8 mouse cellular contexts compared by ENCODE assay signal in the genomic region with DNA sequence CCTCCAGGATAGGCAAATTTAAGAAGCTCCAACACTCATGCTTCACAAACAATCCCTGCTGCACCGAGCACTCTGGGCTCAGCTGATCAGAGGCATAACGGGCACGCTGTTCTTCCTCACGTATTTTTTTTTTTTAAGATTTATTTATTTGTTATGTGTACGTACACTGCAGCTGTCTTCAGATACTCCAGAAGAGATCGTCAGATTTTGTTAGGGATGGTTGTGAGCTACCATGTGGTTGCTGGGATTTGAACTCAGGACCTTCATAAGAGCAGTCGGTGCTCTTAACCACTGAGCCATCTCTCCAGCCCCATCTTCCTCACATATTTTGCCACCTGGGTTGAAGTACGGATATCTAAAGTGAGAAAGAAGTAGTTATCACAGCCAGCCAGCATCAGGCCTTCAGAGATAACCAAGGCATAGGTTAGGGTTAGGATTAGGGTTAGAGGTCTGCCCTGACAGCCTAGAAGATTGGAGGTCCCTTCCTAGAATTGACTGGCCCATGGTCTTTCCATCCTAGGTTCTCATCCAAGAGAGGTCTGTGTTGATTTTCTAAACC. TPM values are rescaled to one million over a fixed set of nuclear protein-coding genes. Genes with fewer than 3 reads are reported as not detected.
DNase-seq lines count a peak whose midpoint lies in the region; ATAC-seq lines count a peak whose summit lies in the region.

Gene Rab26, minus strand, starts transcription at position 51 of the 559 bp plus-strand sequence.

- peak within 1 kb of the TSS; percentile 24 for H3K4me3 ChIP-seq in forebrain, embryonic 11.5 days (ENCODE audit: low read depth, low read length)
- H3K4me3 ChIP-seq in midbrain, embryonic 16.5 days (ENCODE audit: low read depth, low read length): peak within 1 kb of the TSS; percentile 41

- H3K4me2 ChIP-seq in forebrain, embryonic 11.5 days (ENCODE audit: low read depth, low read length, severe bottlenecking): peak within 1 kb of the TSS; percentile 60
- H3K4me2 ChIP-seq in midbrain, embryonic 16.5 days (ENCODE audit: low read length): peak within 1 kb of the TSS; percentile 84

- no peak for ATAC-seq in forebrain, embryonic 11.5 days (replicated peaks; ENCODE audit: low FRiP score)
- ATAC-seq in midbrain, embryonic 16.5 days: no peak

- H3K4me1 ChIP-seq in forebrain, embryonic 11.5 days (replicated peaks; ENCODE audit: control insufficient read depth, insufficient read depth, low read length): peaks cover 22% of the 10 kb centered on the region
- H3K4me1 ChIP-seq in midbrain, embryonic 16.5 days (ENCODE audit: control insufficient read depth, insufficient read depth, low read length): peaks cover 37% of the 10 kb centered on the region

- no peak within 1 kb of the TSS for H3K27ac ChIP-seq in forebrain, embryonic 11.5 days (ENCODE audit: low read depth, low read length)
- H3K27ac ChIP-seq in midbrain, embryonic 16.5 days (ENCODE audit: low read length): peak within 1 kb of the TSS; percentile 28; the same call in 1 of the 2 replicates

- H3K27me3 ChIP-seq in forebrain, embryonic 11.5 days (ENCODE audit: control insufficient read depth, insufficient read depth, low read length): no peaks in the 10 kb centered on the region
- H3K27me3 ChIP-seq in midbrain, embryonic 16.5 days (ENCODE audit: control insufficient read depth, insufficient read depth, low read depth, low read length): no peaks in the 10 kb centered on the region; the same call in 1 of the 2 replicates

- DNase-seq in left cerebral cortex, adult 18-20 months (ENCODE audit: low spot score in 2 of 2): no peak
- DNase-seq in left cerebral cortex, adult 11 months (ENCODE audit: low spot score): no peak
- no peak for DNase-seq in forebrain, embryonic 11.5 days (ENCODE audit: low spot score)
- DNase-seq in layer of hippocampus, postnatal 25 days (ENCODE audit: extremely low spot score in 1 of 2, low spot score in 1 of 2): no peak
- DNase-seq in urinary bladder, postnatal 25 days (ENCODE audit: low spot score): no peak
- DNase-seq in kidney, adult 9 months: no peak
- DNase-seq in right cerebral cortex, postnatal 4 days: no peak

- H3K9ac ChIP-seq in forebrain, embryonic 11.5 days (ENCODE audit: low read length): peak within 1 kb of the TSS; percentile 41; the same call in 1 of the 2 replicates
- H3K9ac ChIP-seq in midbrain, embryonic 16.5 days (ENCODE audit: low read depth, low read length): peak within 1 kb of the TSS; percentile 66

- no peaks in the 10 kb centered on the region for H3K9me3 ChIP-seq in forebrain, embryonic 11.5 days (ENCODE audit: control insufficient read depth, low read length)
- no peaks in the 10 kb centered on the region for H3K9me3 ChIP-seq in midbrain, embryonic 16.5 days (replicated peaks; ENCODE audit: control insufficient read depth, low read length, poor library complexity, severe bottlenecking)

- no peaks in the 10 kb centered on the region for H3K36me3 ChIP-seq in forebrain, embryonic 11.5 days (ENCODE audit: control insufficient read depth, insufficient read depth, low read length)
- no peaks in the 10 kb centered on the region; the same call in 1 of the 2 replicates for H3K36me3 ChIP-seq in midbrain, embryonic 16.5 days (ENCODE audit: control insufficient read depth, insufficient read depth, low read length)

- WGBS in forebrain, embryonic 11.5 days: 90% methylated on average over 8 of the region's 8 CpGs
- 89% methylated on average over 8 of the region's 8 CpGs for WGBS in midbrain, embryonic 16.5 days

RNA-seq across cellular contexts. Expression of gene Rab26, which starts in this region (rescaled TPM):
- total RNA-seq in left cerebral cortex, adult 18-20 months (2021): 10 to 100 TPM; 45.8 to 50.0 TPM
- polyA plus RNA-seq in forebrain, embryonic 11.5 days (2014; fragmentation: Nextera tagmentation; extraction: Ambion mirVana): 1.8 and 2.7 TPM in 2 replicates
- total RNA-seq in layer of hippocampus, postnatal 25 days (2021): 10 to 100 TPM; 65.1 to 72.1 TPM
- 9.1 and 14.7 TPM in 2 replicates for polyA plus RNA-seq in midbrain, embryonic 16.5 days (2015; fragmentation: Nextera tagmentation; extraction: Ambion mirVana)
